Mouse (Mus musculus): ENCODE results near the gene Exoc2.

DNA sequence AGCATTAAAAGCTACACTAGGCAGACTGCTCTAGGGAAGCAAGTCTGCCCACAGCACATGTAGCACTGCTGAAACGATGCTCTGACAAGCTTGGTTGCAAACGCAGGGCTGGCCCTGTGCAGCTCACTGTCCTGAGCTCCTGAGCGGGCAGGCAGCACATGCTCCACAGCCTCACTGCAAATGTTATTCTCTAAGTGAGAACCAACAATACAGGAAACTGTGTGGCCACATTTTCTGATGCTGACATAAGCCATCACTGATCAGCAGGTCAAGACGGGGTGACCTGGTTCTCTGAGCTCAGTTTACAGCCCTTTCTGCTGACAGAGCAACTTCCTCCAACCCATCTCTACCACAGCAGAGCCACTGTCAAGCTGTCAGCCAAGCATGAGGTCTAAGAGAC lies 60.9 kb downstream of the Exoc2 start:
- TF ChIP-seq CTCF (conservative IDR thresholded peaks at IDR 0.05; ENCODE audit: low read length) (no peak), POU5F1 (IDR thresholded peaks at IDR 0.05; ENCODE audit: borderline replicate concordance, low read length) (no peak), NANOG (IDR thresholded peaks at IDR 0.05; ENCODE audit: borderline replicate concordance, low read length) (no peak)

All from E14TG2a.4 (cell line).